Mouse (Mus musculus) mesoderm, embryonic 11.5 days (tissue): Measurements from ENCODE around the gene Siglec1.
"Not testable (repeated sequence)": the region's sequence is repeated elsewhere in the genome, so short reads cannot be mapped to it uniquely, and the experiment has no call there.

Source experiments
- DNase-seq: peaks from one replicate; pipeline ENCODE4 v3.0.0-alpha.2; 2012; ENCODE audit warnings: low read depth, low spot score

Gene Siglec1

DNA sequence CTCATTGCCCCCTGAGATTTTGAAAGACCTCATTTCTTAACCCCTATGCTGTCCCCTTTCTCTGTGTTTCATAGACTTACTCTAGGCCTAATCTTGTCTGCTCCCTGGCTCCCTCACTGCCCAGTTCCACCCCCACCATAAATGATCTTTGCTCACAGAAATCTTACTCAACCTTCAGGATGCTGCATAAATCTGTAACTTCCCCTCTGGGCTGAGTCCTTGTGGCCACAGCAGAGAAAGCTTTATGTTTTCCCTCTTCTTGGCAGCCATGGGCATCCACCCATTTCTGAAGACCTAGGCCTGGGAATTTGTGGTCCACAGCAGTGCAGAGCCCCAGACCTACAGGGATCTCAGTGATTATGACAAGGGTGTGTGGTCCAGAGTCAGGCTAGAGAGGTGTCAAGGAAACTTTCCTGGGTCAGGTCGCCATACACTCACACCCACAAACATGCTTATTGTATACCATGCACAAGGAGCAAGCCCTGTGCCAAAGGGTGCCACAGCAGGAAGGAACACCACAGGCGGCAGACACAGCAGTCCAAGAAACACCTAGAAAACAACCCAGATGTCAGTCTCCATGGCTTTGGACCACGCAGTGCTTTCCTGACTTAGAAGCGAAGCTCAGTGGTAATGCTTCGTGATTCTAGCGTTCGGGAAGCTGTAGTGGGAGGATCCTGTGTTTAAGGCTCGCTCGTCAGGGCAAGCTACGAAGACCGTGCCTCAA lies at the start of gene Siglec1:
Siglec1 (minus strand) TSS at position 99 of the 724 bp plus-strand sequence.
- DNase-seq, result no peak

DNA sequence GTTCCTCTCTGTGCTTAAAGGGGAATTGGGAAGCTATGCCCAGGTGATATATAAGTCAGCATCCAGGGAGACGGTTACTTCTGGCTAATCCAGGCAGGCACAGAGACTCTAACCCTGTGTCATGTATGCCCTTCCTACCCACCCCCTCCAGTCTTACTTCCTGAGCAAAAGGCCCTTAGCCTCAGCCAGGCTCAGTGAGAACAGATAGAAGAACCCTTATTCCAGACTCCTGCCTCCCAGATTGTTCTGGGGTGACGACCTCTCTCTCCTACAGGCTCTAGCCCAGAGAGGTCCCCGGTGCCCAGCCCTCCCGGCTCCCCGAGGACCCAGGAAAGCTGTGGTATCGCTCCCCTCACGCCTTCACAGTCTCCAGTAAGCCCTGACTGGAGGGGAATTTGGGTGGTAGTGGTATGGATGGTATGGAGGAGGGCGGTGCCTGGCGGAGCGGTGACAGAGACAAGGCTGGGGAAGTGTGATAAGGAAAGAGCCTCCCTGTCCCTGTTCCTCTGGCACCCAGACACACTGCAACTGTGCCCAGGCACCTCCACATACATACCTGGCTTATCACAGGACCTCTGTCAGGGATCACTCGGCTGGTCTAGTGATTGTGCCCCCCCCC lies 49.1 kb upstream of the Siglec1 start:
- DNase-seq, result no peak

DNA sequence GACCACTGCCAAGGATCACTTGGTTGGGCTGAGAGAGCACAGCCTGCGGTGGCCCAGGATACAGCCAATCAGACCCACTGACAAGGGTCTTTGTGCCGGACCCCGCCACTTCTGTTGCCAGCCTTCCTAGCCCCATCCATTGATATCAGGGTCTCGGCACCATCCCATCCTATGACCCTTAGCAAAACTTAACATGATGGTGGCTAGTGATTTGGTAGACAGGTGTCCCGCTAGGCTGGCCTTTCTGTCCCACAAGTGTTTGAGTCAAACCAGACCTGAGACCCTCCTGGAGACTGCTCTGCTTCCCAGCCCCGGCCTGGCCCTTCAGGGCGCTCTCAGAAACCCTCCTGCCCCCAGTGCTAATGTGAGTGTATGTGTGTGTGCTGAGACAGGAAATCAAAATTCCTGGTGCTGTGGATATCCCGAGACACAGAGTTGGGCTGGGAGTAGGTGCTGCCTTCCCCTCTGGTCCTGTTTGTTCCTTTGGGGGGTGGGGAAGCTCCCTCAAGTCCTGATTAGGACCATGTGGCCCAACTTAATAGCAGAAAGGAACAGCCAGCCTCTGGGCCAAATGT lies 48.3 kb upstream of the Siglec1 start:
- no peak for DNase-seq

DNA sequence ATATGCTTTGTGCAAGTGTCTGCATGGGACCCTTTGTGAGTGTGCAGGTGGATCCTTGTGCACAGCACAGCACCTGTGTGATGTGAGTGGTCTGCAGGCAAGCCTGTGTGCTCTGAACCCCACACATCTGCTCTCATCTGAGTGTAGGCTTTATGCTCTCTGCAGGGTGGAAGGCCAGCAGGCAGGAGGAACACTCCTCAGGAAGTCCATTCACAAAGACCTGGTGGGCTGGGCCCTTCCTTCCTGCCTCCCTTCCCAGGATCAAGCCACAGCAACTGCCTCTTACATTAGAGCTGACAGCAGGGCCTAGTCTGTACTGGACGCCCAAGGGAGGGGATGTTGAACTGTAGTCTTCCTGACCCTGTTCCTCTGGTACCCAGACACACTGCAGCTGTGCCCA lies 47.8 kb upstream of the Siglec1 start:
- no peak for DNase-seq

DNA sequence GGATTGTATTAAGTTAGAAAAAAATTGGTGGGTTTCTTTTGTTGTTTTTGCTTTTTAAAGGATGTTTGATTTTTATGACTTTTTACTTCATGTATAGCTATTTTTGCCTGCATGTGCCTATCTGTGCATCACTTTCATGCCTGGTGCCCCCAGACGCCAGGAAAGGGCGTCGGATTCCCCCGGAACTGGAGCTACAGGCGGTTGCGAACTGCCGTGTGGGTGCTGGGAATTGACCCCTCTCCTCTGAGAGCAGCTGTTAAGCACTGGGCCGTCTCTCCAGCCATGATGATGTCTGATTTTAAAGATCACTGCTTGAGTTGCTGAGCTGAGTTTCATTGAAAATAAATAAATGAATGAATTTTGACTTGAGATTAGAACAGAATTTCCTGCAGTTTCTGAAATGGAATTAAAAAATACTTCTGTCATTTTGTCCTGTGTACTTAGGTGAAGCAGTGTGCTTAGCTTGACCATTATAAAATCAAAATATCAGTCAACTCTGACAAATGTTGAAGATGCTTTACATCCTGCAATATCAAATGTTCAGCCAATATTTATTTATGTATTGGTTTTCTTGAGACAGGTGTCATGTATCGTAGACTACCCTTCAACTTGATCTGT lies 46.5 kb upstream of the Siglec1 start, which contains the start of gene Gm11037:
Gm11037 (plus strand) TSS at position 568 of the 618 bp plus-strand sequence.
- no peak for DNase-seq

DNA sequence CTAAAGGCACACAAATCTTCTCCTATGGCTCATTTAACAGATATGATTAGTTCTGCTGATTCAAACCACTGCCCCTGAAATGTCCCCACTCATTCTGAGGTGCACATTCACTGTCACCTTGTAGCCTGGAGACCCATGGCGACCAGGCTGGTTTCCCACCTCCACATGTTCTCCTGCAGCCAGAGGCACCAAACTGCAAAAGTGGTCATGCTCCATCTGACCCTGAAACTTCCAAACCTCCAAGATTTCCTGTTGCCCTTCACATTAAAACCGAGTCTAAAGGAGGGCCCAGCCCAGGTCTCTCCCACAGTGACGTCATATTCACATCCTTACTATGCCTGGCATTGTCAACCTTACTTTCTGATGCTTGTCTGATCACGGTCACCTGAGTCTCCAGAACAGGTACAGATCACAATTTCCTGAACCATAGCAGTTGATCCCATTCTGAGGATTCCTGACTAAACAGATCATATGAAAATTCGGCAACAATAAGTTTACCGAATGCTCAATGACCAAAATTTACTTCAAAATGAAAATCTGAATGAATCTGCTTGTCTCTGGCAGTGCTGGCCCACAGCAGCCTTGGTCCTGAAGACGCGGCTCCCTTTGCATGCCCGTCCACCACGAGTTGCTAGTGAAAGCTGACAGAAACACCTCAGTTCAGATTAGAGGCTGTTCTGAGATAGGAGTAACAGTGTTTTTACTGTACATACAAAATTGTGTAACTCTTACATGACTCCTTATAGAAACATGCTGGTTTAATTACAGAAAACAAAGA lies 45.7 kb upstream of the Siglec1 start:
- DNase-seq, result no peak

DNA sequence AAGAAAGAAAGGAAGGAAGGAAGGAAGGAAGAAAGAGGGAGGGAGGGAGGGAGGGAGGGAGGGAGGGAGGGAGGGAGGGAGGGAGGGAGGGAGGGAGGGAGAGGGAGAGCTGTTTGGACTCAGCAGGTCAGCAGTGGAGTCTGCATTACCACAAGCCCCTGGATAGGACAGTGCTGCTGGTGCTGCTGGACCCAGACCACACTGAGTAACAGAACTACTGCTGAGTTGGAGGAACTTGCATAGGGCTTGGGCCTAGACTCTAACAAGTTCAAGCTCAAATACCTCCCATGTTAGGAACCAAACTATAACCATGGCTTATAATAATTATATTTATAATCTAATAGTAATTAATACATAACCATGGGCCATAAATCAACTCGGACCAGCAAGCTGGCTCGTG lies 44.3 kb upstream of the Siglec1 start:
- no peak for DNase-seq

DNA sequence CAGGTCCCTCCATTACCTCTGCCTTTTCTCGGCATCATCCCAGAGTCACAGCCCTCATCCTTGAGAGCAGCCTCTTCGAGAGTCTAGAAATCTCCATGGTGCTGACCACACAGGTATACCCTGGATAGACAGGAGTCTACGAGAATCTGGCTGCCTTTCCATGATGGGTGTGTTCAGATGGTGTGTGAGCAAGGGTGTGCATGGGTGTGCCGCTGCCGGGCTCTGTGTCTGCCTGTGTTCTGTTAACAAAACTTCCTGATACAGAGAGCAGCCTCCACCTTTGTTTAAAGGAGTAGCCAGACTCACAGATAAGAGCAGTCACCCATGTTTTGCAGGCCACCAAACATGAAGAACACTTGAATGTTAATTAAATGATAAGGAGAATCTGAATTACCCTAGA lies 43.3 kb upstream of the Siglec1 start:
- DNase-seq, result no peak

DNA sequence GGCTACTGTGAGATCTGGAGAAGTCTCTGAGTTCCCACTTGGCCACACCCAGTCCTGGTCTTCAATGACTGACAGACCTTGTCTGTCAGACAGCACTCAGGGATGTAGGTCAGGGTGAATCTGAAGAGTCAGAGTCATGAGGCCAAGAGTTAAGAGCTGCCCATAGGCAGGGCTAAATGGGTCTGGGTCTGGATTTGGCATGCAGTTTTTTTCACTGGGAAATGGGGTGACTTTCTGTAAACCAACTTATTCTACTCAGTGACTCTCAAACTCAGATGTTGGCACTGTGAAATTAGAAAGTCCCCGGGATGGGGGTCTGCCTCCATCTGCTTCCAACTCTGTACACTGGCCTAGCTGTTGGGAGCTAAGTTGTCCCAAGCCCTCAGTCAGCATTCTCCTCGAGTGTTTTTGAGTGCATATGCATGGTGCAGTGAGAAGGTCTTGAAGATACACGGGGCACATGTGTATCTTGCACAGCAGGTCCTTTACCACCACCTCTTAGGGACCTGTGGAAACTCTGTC lies 42.1 kb upstream of the Siglec1 start:
- no peak for DNase-seq

DNA sequence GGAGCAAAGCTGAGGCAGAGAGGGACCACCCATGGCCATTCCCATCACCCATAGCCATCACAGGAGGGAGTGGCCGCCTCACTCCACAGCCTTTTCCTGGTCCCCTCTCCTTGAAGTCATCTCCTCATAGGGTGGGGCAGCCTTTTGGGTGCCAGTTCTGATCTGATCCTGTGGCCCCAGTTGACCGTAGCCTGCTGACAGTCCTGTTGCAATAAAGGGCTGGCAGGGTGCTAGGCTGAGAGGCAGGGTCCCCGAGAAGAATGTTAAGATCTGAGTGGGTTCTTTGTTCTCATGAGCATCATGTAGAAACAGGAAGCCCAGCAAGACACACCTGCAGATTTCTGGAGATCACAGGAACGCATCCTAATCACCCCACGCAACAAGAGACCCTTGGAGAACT lies 41.6 kb upstream of the Siglec1 start:
- no peak for DNase-seq

DNA sequence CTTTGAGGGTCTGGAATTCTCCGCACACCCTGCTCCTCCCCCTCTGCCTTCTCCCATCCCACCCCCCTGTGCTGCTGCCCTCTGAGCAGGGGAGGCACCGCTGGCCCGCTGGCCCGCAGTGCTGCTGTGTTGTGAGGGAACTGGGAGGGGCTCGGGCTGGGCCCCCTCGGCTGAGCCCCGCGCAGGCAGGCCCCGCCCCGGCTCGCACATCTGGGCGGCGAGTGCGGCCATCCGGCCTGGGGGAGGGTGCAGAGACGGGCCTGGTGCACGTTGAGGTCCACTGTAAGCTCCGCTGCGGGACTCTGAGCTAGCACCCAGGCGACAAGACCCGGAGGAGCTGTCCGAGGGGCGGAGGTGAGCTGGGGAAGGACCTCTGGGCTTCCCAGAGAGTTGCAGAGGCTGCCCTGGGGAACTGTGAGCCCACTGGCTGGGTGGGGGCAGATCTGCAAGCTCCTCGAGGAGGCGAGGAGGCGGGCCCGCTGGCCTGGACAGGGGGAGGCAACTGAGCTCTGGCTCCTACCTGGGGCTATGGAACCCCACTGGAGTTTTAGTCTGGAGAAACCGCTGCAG lies 40.7 kb upstream of the Siglec1 start, which contains the start of gene Hspa12b:
Hspa12b (plus strand) TSS at position 120 of the 570 bp plus-strand sequence.
- DNase-seq, result peak; percentile 77

DNA sequence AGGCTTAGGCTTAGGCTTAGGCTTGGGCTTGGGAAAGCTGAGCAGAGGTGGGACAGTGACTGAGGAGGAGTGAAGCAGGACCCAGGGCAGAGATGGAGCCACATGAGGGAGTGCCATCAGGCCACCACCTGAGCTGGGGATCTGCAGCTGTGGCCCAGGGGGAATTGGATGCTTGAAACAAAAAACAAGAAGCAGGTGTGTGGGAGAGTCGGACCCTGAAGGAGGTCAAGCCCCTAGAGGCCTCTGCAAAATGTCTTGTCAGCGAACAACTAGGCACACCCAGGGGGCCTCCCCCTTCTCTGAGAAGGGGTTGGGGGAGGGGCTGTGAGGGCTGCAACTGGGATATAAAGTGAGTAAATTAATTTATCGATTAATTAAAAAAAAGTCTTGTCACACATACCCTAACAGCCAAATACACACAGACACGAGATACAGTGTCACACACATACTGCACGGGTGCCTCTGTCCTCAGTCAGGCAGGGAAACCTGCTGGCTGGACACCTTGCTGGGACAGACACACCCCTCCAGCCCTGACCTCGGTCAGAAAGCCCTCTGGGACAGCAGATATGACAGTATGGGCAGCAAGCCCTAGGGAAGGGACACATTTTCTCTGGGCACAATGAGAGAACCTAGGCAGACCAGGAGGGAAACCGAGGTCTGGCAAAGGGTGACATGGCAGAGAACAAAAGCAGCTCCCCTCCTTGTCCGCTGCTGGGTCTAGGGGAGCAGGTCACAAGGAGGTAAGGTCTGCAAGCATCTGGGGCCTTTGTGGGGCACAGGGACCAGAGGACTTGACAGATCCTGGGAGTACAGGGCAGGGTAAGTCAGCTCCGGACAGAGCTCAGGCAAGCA lies 39.6 kb upstream of the Siglec1 start:
- DNase-seq, result no peak

DNA sequence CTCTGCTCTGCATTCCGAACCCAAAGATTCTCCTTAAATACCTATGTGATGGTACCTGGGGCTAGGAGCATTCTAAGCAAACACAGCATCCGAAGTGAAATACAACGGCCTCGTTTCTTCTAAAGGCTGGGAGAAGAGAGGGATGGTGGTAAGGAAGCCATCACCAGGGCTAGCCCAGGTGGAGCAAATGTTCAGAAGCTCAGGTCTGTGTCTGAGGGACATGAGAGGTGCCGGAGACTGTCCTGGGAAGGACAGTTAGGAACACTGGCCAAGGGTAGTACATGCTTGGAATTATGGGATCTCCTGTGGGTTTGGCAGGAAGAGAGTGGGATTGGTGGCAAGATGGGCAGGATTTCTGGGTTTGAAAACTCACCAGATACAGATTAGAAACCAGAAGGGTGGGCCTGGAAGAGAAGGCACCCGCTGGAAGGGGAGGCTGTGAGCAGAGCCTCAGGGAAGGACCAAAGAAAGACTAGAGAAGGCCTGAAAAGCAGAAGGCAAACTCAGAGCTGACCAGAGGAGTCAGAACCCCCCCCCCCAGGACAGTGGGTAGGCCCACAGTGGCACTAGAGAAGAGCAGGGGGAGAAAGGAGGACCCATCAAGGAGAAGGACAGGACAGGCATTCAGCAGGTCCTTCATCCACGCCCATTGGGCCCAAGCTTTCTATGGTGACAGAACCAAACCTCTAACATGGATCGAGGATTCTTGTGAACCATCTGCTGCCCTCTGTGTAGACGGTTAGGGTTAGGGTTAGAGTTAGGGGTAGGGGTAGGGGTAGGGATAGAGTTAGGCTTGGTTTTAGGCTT lies 38.8 kb upstream of the Siglec1 start:
- no peak for DNase-seq

DNA sequence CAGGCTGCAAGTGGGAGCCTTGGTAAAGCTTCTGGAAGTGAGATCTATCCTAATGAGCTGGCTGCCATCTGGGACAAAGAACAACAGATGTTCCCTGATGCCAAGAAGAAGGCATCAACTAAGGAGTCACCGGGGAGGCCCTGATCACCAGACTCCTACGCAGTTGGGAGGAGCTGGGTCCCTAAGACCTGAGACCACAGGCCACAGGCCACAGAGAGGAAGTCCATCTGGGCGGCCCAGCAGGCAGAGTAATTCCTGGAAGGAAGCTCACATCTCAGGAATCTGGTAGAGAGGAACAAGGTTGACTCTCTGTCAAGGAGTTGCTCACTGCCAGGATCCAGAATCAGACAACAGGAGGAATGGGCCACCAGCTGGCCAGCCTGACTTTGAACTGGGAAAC lies 37.6 kb upstream of the Siglec1 start:
- no peak for DNase-seq

DNA sequence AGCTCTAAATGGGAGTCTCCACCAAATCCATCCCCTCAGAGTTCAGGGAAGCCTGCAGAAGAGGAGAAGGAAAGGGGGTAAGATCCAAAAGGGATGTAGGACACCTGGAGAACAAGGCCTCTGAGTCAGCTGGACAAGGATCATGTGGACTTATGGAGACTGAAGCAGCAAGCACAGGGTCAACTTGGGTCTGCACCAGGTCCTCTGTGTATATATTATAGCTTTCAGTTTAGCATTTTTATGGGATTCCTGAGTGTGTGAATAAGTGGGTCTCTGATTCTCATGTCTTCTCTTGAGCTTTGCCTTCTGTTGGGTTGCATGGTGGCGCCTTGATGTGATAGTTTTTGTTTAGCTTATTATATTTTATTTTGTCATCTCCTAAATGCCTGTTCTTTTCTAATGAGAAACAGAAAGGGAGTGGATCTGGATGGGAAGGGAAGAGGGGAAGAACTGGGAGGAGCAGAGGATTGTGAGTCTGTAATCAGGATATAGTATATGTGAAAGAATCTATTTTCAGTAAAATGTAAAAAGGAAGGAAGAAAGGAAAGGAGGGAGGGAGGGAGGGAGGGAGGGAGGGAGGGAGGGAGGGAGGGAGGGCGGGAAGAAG lies 32.5 kb upstream of the Siglec1 start:
- no peak for DNase-seq

DNA sequence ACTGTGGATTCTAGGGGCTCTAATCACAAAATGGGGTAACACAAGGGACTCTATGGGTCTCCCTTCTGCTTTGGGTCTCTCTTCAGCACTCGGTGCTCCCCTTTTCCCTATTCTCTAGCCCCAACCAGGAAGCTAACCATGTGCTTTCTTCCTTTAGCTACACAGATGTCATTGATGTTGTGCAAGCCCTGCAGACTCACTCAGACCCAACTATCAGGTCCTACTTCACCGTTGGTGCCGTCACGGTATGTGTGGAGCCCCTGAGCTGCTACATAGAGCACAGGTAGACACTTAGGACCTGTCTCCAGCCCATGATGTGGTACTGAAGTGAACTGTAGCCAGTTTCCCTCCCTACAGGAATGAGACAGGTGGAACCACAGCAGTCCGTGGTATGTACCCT lies 19.4 kb upstream of the Siglec1 start:
- no peak for DNase-seq

DNA sequence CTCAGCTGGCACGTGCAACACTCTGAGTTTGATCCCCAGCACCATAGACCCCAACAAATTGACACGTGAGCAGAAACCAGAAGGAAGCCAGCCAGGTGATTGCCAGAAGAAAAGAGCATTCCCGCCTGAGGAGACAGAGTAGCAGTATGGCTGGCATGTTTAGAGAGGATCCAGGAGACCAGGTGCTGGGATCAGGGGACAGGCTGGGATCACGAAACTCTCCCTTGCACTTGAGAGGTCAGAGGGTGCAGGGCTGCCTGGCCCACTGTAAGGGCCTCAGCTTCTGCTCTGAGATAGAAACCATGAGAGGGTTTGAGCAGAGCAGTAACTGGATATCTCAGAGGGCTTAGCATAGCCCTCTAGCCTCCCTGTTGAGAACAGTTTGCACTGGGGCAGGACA lies 18.5 kb upstream of the Siglec1 start:
- not testable (repeated sequence) for DNase-seq

DNA sequence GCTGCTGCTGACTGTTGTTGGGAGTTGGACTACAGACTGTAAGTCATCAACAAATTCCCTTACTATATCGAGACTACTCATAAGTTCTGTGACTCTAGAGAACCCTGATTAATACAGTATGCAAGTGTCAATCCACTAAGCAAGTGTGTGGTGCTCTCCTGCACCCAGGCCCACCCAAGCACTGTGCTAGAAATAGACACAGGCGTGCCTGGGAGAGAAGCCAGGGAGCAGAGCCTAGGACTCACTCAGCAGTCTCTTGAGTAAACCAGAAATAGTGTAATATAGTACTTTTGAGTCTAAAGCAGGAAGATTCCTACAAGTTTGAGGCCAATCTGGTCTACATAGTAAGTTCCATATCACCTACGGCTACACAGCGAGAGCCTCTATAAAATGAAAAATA lies 17.5 kb upstream of the Siglec1 start:
- DNase-seq, result no peak

DNA sequence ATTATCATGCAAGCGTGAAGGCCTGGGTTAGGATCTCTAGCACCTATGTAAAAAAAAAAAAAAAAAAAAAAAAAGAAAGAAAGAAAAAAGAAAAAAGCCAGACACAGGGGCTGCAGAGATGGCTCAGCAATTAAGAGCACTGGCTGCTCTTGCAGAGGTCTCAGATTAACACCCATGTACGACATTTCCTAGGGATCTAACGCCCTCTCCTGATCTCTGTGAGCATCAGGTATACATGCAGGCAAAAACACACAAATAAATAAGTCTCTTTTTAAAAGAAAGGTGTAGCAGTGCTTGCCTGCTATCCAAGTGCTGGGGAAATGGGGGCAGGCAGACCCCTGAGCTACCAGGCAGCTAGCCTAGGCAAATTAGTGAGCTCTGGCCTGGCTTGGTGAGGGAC lies 15.0 kb upstream of the Siglec1 start:
- no peak for DNase-seq
